Comparison of ENCODE assay signal across 8 mouse cellular contexts in genomic region chr9:31610212-31610611, GRCm38 (mm10).
DNase-seq lines count a peak whose midpoint lies in the region; TF ChIP-seq lines count a peak whose summit lies in the region.
"Had no signal": no experiment of that assay in that cellular context is flagged by ENCODE, and none has a peak within 500 bp of the region (broad histone marks: within the 10 kb centered on the region; RNA-seq: fewer than 3 reads in every experiment).

No protein-coding gene starts in this region.

- H3K9me3 ChIP-seq in CH12.LX (replicated peaks; ENCODE audit: low read length) = no peaks in the 10 kb centered on the region
- H3K9me3 ChIP-seq: embryonic facial prominence, embryonic 12.5 days had no signal

- H3K79me2 ChIP-seq in CH12.LX (replicated peaks; ENCODE audit: control insufficient read depth, extremely low read depth, insufficient read depth, poor library complexity, severe bottlenecking) = no peaks in the 10 kb centered on the region

- dilution Hi-C loops in CH12.LX (cut with MboI; ENCODE audit: extremely low pct_ligation_motif_present, extremely low pct_unique_long_range_greater_than_20kb, low sequenced_read_pairs) = no loop called here

- H3K4me2 ChIP-seq in CH12.LX (ENCODE audit: insufficient read depth, low read depth, poor library complexity, severe bottlenecking) = no peak overlapping the region
- H3K4me2 ChIP-seq: embryonic facial prominence, embryonic 12.5 days had no signal

- TF ChIP-seq POLR2A in CH12.LX (IDR thresholded peaks at IDR 0.05; ENCODE audit: low read depth, low read length) = no peak

- no peak overlapping the region for H3K4me3 ChIP-seq in CH12.LX (replicated peaks in 1 of 3; ENCODE audit: low read depth in 2 of 3, low read length in 2 of 3, poor library complexity in 1 of 3)
- H3K4me3 ChIP-seq: embryonic facial prominence, embryonic 12.5 days had no signal

- H3K36me3 ChIP-seq in CH12.LX (replicated peaks in 1 of 2; ENCODE audit: control insufficient read depth in 1 of 2, insufficient read depth in 1 of 2, low read length in 1 of 2) = no peaks in the 10 kb centered on the region
- H3K36me3 ChIP-seq: embryonic facial prominence, embryonic 12.5 days had no signal

- no peak for TF ChIP-seq EP300 in CH12.LX (IDR thresholded peaks at IDR 0.05; ENCODE audit: low read length)

- in situ Hi-C loops in CH12.LX (cut with MboI; ENCODE audit: low pct_ligation_motif_present, low pct_unique_long_range_greater_than_20kb, low sequenced_read_pairs) = no loop called here

- H3K9ac ChIP-seq in CH12.LX (ENCODE audit: insufficient read depth, low read depth) = no peak overlapping the region
- H3K9ac ChIP-seq: embryonic facial prominence, embryonic 12.5 days had no signal

- no peaks in the 10 kb centered on the region for H3K27me3 ChIP-seq in CH12.LX (replicated peaks)
- H3K27me3 ChIP-seq: embryonic facial prominence, embryonic 12.5 days had no signal

- TF ChIP-seq CTCF in CH12.LX (conservative IDR thresholded peaks at IDR 0.05 in 1 of 2, IDR thresholded peaks at IDR 0.05 in 1 of 2; ENCODE audit: low read depth in 2 of 2, low read length in 2 of 2) = peak; percentile 66 to 73; a peak in 3 of 4 replicates

- DNase-seq in layer of hippocampus, adult 11-12 months (ENCODE audit: low spot score) = peak; percentile 8
- DNase-seq in layer of hippocampus, postnatal 36 days = no peak
- DNase-seq in CH12.LX (ENCODE audit: extremely low read depth) = peak; percentile 33
- DNase-seq in NIH3T3 (ENCODE audit: low read depth) = peak; percentile 6
- DNase-seq in induced T-regulatory cell, adult 2 months (ENCODE audit: low read depth) = peak; percentile 1
- peak; percentile 34 for DNase-seq in lung, postnatal 25 days (ENCODE audit: low spot score)
- no peak for DNase-seq in spleen, postnatal 10 days (ENCODE audit: low spot score in 2 of 2)

- peak; percentile 51 for TF ChIP-seq RAD21 in CH12.LX (IDR thresholded peaks at IDR 0.05; ENCODE audit: low read depth, low read length)

- H3K4me1 ChIP-seq in CH12.LX (ENCODE audit: control insufficient read depth in 1 of 2, insufficient read depth in 2 of 2) = peaks cover 0 to 7% of the 10 kb centered on the region in 2 experiments; a peak in 1 of 4 replicates
- H3K4me1 ChIP-seq: embryonic facial prominence, embryonic 12.5 days had no signal

- H3K27ac ChIP-seq in CH12.LX (ENCODE audit: insufficient read depth, low read depth) = no peak overlapping the region
- H3K27ac ChIP-seq: embryonic facial prominence, embryonic 12.5 days had no signal

TF ChIP-seq in CH12.LX, 34 proteins besides CTCF, POLR2A, EP300 and RAD21:
- TF ChIP-seq POLR2AphosphoS2 (IDR thresholded peaks at IDR 0.05; ENCODE audit: low read depth, low read length) (no peak), USF1 (IDR thresholded peaks at IDR 0.05; ENCODE audit: low read depth, low read length) (no peak), SMC3 (IDR thresholded peaks at IDR 0.05; ENCODE audit: low read depth, low read length) (peak; percentile 75)

Comparison
In these comparisons a context has a peak if more than half of its experiments do, and no peak if none do; other contexts are left out.
1. DNase-seq: peak in layer of hippocampus, adult 11-12 months (single experiment), CH12.LX (single experiment), NIH3T3 (single experiment), induced T-regulatory cell, adult 2 months (single experiment) and lung, postnatal 25 days (single experiment); none in layer of hippocampus, postnatal 36 days (0 of 2) and spleen, postnatal 10 days (0 of 2).